Mouse (Mus musculus): ENCODE results near the gene Ush1g. TPM values are rescaled to one million over a fixed set of nuclear protein-coding genes. Genes with fewer than 3 reads are reported as not detected.

Gene Ush1g
- total and polyA plus RNA-seq, 3 experiments, result not detected

- TF ChIP-seq EP300 (IDR thresholded peaks at IDR 0.05; ENCODE audit: low read depth in 1 of 2, low read length in 2 of 2), result no peak
- no peak for TF ChIP-seq POLR2A (IDR thresholded peaks at IDR 0.05; ENCODE audit: control insufficient read depth in 1 of 2, insufficient read depth in 1 of 2, low read depth in 1 of 2, low read length in 2 of 2, poor library complexity in 1 of 2)
- no peak for TF ChIP-seq MYC (IDR thresholded peaks at IDR 0.05; ENCODE audit: low read depth, low read length)
- no peak for TF ChIP-seq JUND (IDR thresholded peaks at IDR 0.05; ENCODE audit: low read depth, low read length)
- TF ChIP-seq E2F4 (IDR thresholded peaks at IDR 0.05; ENCODE audit: borderline replicate concordance, low read depth, low read length), result no peak
- no peak for TF ChIP-seq TBP (IDR thresholded peaks at IDR 0.05; ENCODE audit: low read depth, low read length)
- peak; percentile 44 for TF ChIP-seq RAD21 (IDR thresholded peaks at IDR 0.05; ENCODE audit: low read depth, low read length)
- peak; percentile 61 to 68 (median 66) for TF ChIP-seq CTCF (IDR thresholded peaks at IDR 0.05 in 2 of 3, conservative IDR thresholded peaks at IDR 0.05 in 1 of 3; ENCODE audit: control insufficient read depth in 1 of 3, insufficient read depth in 1 of 3, low read depth in 2 of 3, low read length in 3 of 3, poor library complexity in 1 of 3, severe bottlenecking in 1 of 3)
- TF ChIP-seq SIN3A (IDR thresholded peaks at IDR 0.05; ENCODE audit: low read length), result peak; percentile 39; the same call in 1 of the 2 replicates
- TF ChIP-seq ZNF384 (IDR thresholded peaks at IDR 0.05; ENCODE audit: low read depth, low read length), result no peak
- no peak for TF ChIP-seq RCOR1 (IDR thresholded peaks at IDR 0.05; ENCODE audit: low read depth, low read length)
- TF ChIP-seq USF1 (IDR thresholded peaks at IDR 0.05; ENCODE audit: low read depth, low read length), result no peak
- peak; percentile 61 for TF ChIP-seq MAX (IDR thresholded peaks at IDR 0.05; ENCODE audit: low read length)
- peak; percentile 34 for TF ChIP-seq ZC3H11A (IDR thresholded peaks at IDR 0.05; ENCODE audit: low read depth, low read length)
- TF ChIP-seq ELF1 (IDR thresholded peaks at IDR 0.05; ENCODE audit: low read depth, low read length), result peak; percentile 44; the same call in 1 of the 2 replicates
- TF ChIP-seq MYB (IDR thresholded peaks at IDR 0.05; ENCODE audit: low read depth, low read length), result no peak
- TF ChIP-seq TAL1 (IDR thresholded peaks at IDR 0.05; ENCODE audit: low read length), result no peak
- TF ChIP-seq POLR2AphosphoS2 (IDR thresholded peaks at IDR 0.05; ENCODE audit: low read length), result no peak
- no peak for TF ChIP-seq NELFE (IDR thresholded peaks at IDR 0.05; ENCODE audit: low read depth, low read length)
- TF ChIP-seq KAT2A (conservative IDR thresholded peaks at IDR 0.05; ENCODE audit: low read depth, low read length), result no peak
- TF ChIP-seq ZMIZ1 (IDR thresholded peaks at IDR 0.05; ENCODE audit: low read depth, low read length), result no peak
- TF ChIP-seq UBTF (IDR thresholded peaks at IDR 0.05; ENCODE audit: borderline replicate concordance, insufficient read depth, low read depth, low read length), result no peak
Observed at GRCm38 (mm10) chr11:115359726-115360125, 37.9 kb upstream of the Ush1g start (continued).

GRCm38 (mm10) chr11:115359293-115359692, 37.5 kb upstream of the Ush1g start:
- H3K79me2 ChIP-seq (ENCODE audit: control insufficient read depth, insufficient read depth, low read length, poor library complexity), result no peaks in the 10 kb centered on the region
- H3K36me3 ChIP-seq (ENCODE audit: control insufficient read depth in 1 of 2, insufficient read depth in 2 of 2, low read length in 2 of 2), result no peaks in the 10 kb centered on the region; a peak in 1 of 4 replicates
- H3K4me3 ChIP-seq (ENCODE audit: control insufficient read depth in 1 of 2, insufficient read depth in 1 of 2, low read depth in 2 of 2, low read length in 2 of 2), result no peak overlapping the region
- no peaks in the 10 kb centered on the region for H3K9me3 ChIP-seq (replicated peaks; ENCODE audit: insufficient read depth, low read length)
- no peaks in the 10 kb centered on the region; a peak in 1 of 4 replicates for H3K27me3 ChIP-seq (ENCODE audit: control insufficient read depth in 1 of 2, insufficient read depth in 2 of 2, low read length in 2 of 2)
- no peak for TF ChIP-seq EP300 (IDR thresholded peaks at IDR 0.05; ENCODE audit: low read depth in 1 of 2, low read length in 2 of 2)
- no peak for TF ChIP-seq MAX (IDR thresholded peaks at IDR 0.05; ENCODE audit: low read length)
- TF ChIP-seq CHD1 (IDR thresholded peaks at IDR 0.05; ENCODE audit: low read depth, low read length), result no peak
- no peak for TF ChIP-seq MYC (IDR thresholded peaks at IDR 0.05; ENCODE audit: low read depth, low read length)
- TF ChIP-seq SMC3 (IDR thresholded peaks at IDR 0.05; ENCODE audit: low read depth, low read length), result no peak
- no peak for TF ChIP-seq USF2 (IDR thresholded peaks at IDR 0.05; ENCODE audit: borderline replicate concordance in 1 of 2, insufficient read depth in 1 of 2, low read depth in 1 of 2, low read length in 2 of 2)
- TF ChIP-seq TBP (IDR thresholded peaks at IDR 0.05; ENCODE audit: low read depth, low read length), result no peak
- TF ChIP-seq HCFC1 (IDR thresholded peaks at IDR 0.05; ENCODE audit: low read depth, low read length), result no peak
- H3K9ac ChIP-seq (ENCODE audit: control insufficient read depth, low read depth, low read length, poor library complexity, severe bottlenecking), result no peak overlapping the region
- peaks cover 0 to 13% of the 10 kb centered on the region in 2 experiments; a peak in 2 of 4 replicates for H3K4me1 ChIP-seq (ENCODE audit: control insufficient read depth in 1 of 2, insufficient read depth in 2 of 2, low read length in 2 of 2)
- DNase-seq (ENCODE audit: low read depth, low spot score), result no peak
- no peak overlapping the region for H3K27ac ChIP-seq (ENCODE audit: control insufficient read depth, low read depth, low read length)

Measured in MEL (cell line).